Mouse (Mus musculus): ENCODE data around the gene Mpig6b.

Mpig6b gene

GRCm38 (mm10) chr17:35066084-35066483 lies at the start of gene Mpig6b:
Gene Mpig6b, minus strand, starts transcription at chr17:35066184.
- DNase-seq (ENCODE audit: low spot score) = no peak

GRCm38 (mm10) chr17:35115046-35116019 lies 49.3 kb upstream of the Mpig6b start, which contains the start of gene Ly6g5b:
Gene Ly6g5b, minus strand, starts transcription at chr17:35115428.
- DNase-seq (ENCODE audit: low spot score) = no peak

- DNase-seq (ENCODE audit: low spot score) = no peak
These were observed 45.8 kb upstream of the Mpig6b start for GRCm38 (mm10) chr17:35111774-35112173.

- no peak for DNase-seq (ENCODE audit: low spot score)
These were observed 42.1 kb upstream of the Mpig6b start, which contains the start of gene Ly6g5c for GRCm38 (mm10) chr17:35108097-35108496. Gene Ly6g5c, plus strand, starts transcription at chr17:35108279.

GRCm38 (mm10) chr17:35106522-35106921 lies 40.5 kb upstream of the Mpig6b start:
- no peak for DNase-seq (ENCODE audit: low spot score)

- DNase-seq (ENCODE audit: low spot score) = no peak
These were observed 39.9 kb upstream of the Mpig6b start for GRCm38 (mm10) chr17:35105740-35106389.

GRCm38 (mm10) chr17:35104754-35105153 lies 38.8 kb upstream of the Mpig6b start:
- DNase-seq (ENCODE audit: low spot score) = no peak

- no peak for DNase-seq (ENCODE audit: low spot score)
These were observed 38.1 kb upstream of the Mpig6b start for GRCm38 (mm10) chr17:35104079-35104478.

GRCm38 (mm10) chr17:35103221-35103690 lies 37.3 kb upstream of the Mpig6b start:
- DNase-seq (ENCODE audit: low spot score) = no peak

GRCm38 (mm10) chr17:35102299-35102698 lies 36.3 kb upstream of the Mpig6b start:
- DNase-seq (ENCODE audit: low spot score) = no peak

GRCm38 (mm10) chr17:35101161-35101560 lies 35.2 kb upstream of the Mpig6b start:
- DNase-seq (ENCODE audit: low spot score) = no peak

- no peak for DNase-seq (ENCODE audit: low spot score)
These were observed 34.3 kb upstream of the Mpig6b start for GRCm38 (mm10) chr17:35100196-35100765.

- no peak for DNase-seq (ENCODE audit: low spot score)
These were observed 31.2 kb upstream of the Mpig6b start for GRCm38 (mm10) chr17:35097164-35097655.

- DNase-seq (ENCODE audit: low spot score) = no peak
These were observed 30.6 kb upstream of the Mpig6b start for GRCm38 (mm10) chr17:35096597-35096996.

GRCm38 (mm10) chr17:35094475-35095365 lies 28.7 kb upstream of the Mpig6b start:
- no peak for DNase-seq (ENCODE audit: low spot score)

- no peak for DNase-seq (ENCODE audit: low spot score)
These were observed 26.6 kb upstream of the Mpig6b start for GRCm38 (mm10) chr17:35092403-35093198.

- DNase-seq (ENCODE audit: low spot score) = no peak
These were observed 24.4 kb upstream of the Mpig6b start for GRCm38 (mm10) chr17:35090166-35090932.

GRCm38 (mm10) chr17:35088825-35089644 lies 23.1 kb upstream of the Mpig6b start, which contains the start of gene Abhd16a:
Gene Abhd16a, plus strand, starts transcription at chr17:35089263.
- DNase-seq (ENCODE audit: low spot score) = peak; percentile 89

GRCm38 (mm10) chr17:35088151-35088550 lies 22.2 kb upstream of the Mpig6b start:
- DNase-seq (ENCODE audit: low spot score) = no peak

Measured in left cerebral cortex, adult 11 months (tissue).